In the genomic region with DNA sequence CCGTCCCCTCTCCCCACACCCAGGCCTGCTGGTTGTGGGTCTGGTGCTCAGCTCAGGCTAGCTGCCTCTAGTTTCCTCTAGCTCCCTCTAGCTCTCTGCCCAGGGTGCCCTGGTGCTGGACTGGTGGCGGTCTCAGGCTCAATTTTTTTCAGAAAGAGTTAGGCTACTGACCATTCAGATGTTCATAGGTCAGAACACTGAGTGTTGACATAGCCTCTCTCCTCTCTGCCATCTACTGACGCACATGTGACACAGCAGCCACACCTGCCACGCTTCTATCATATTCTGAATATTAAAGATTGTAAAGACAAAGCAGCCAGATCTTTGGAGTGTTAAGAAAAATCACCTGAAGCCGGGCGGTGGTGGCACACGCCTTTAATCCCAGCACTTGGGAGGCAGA, we compare ENCODE assay signal across 32 mouse cellular contexts. TPM values are rescaled to one million over a fixed set of nuclear protein-coding genes. Genes with fewer than 3 reads are reported as not detected.
A peak's percentile ranks its signal among the peaks of the same experiment; 100 is the strongest.
DNase-seq lines count a peak whose midpoint lies in the region; ATAC-seq and TF ChIP-seq lines count a peak whose summit lies in the region.
"Had no signal": no experiment of that assay in that cellular context is flagged by ENCODE, and none has a peak within 500 bp of the region (broad histone marks: within the 10 kb centered on the region; RNA-seq: fewer than 3 reads in every experiment).

No protein-coding gene starts in this region.

- WGBS in heart, postnatal 0 days: 73% methylated on average over 7 of the region's 7 CpGs
- WGBS in liver, postnatal 0 days (ENCODE audit: insufficient replicate concordance): 60% methylated on average over 7 of the region's 7 CpGs
- WGBS in liver, embryonic 12.5 days (ENCODE audit: insufficient replicate concordance): 55% methylated on average over 7 of the region's 7 CpGs

- no peaks in the 10 kb centered on the region for H3K36me3 ChIP-seq in heart, postnatal 0 days (replicated peaks; ENCODE audit: control insufficient read depth, insufficient read depth, low read length)
- no peaks in the 10 kb centered on the region for H3K36me3 ChIP-seq in liver, postnatal 0 days (replicated peaks; ENCODE audit: insufficient read depth, low read length)
- H3K36me3 ChIP-seq in liver, embryonic 12.5 days: no peaks in the 10 kb centered on the region
- H3K36me3 ChIP-seq: kidney, embryonic 15.5 days; limb, embryonic 15.5 days had no signal

- intact Hi-C loops in left cerebral cortex, postnatal 14 days (cut with DNase I): no loop called here

- no peak overlapping the region for H3K9ac ChIP-seq in heart, postnatal 0 days (replicated peaks; ENCODE audit: low read depth, low read length)
- no peak overlapping the region for H3K9ac ChIP-seq in liver, postnatal 0 days (replicated peaks)
- no peak overlapping the region for H3K9ac ChIP-seq in liver, embryonic 12.5 days
- H3K9ac ChIP-seq: forebrain, embryonic 13.5 days; hindbrain, embryonic 14.5 days; kidney, embryonic 15.5 days; limb, embryonic 15.5 days had no signal

- ATAC-seq in heart, postnatal 0 days (ENCODE audit: insufficient read depth, low read depth): no peak
- peak; percentile 44 for ATAC-seq in liver, postnatal 0 days
- ATAC-seq in liver, embryonic 12.5 days: no peak
- ATAC-seq: activated CD4-positive, CD25-positive, alpha-beta regulatory T cell, adult 4 months; forebrain, embryonic 13.5 days; inflammation-experienced regulatory T-cells, adult 6 months had no signal

- no peak for TF ChIP-seq POLR2A in brain, embryonic 14.5 days (IDR thresholded peaks at IDR 0.05; ENCODE audit: borderline replicate concordance, extremely low read depth, insufficient read depth, insufficient read length, poor library complexity, severe bottlenecking)

- H3K4me1 ChIP-seq in heart, postnatal 0 days (ENCODE audit: control insufficient read depth, insufficient read depth): no peaks in the 10 kb centered on the region
- no peaks in the 10 kb centered on the region for H3K4me1 ChIP-seq in liver, postnatal 0 days (ENCODE audit: insufficient read depth)
- no peaks in the 10 kb centered on the region for H3K4me1 ChIP-seq in liver, embryonic 12.5 days
- H3K4me1 ChIP-seq: kidney, embryonic 15.5 days; limb, embryonic 15.5 days had no signal

- no peaks in the 10 kb centered on the region for H3K9me3 ChIP-seq in heart, postnatal 0 days (replicated peaks; ENCODE audit: control insufficient read depth, low read length)
- H3K9me3 ChIP-seq in liver, postnatal 0 days (ENCODE audit: low read length): no peaks in the 10 kb centered on the region
- no peaks in the 10 kb centered on the region for H3K9me3 ChIP-seq in liver, embryonic 12.5 days (replicated peaks)
- H3K9me3 ChIP-seq: forebrain, embryonic 13.5 days; kidney, embryonic 15.5 days; limb, embryonic 15.5 days had no signal

- no peak overlapping the region for H3K4me2 ChIP-seq in heart, postnatal 0 days (ENCODE audit: low read depth, low read length)
- no peak overlapping the region for H3K4me2 ChIP-seq in liver, postnatal 0 days (ENCODE audit: low read depth, low read length)
- H3K4me2 ChIP-seq in liver, embryonic 12.5 days: no peak overlapping the region
- H3K4me2 ChIP-seq: forebrain, embryonic 13.5 days; hindbrain, embryonic 14.5 days; kidney, embryonic 15.5 days; limb, embryonic 15.5 days had no signal

- TF ChIP-seq EP300 in heart, postnatal 0 days (IDR thresholded peaks at IDR 0.05; ENCODE audit: low read depth): no peak
- no peak for TF ChIP-seq EP300 in liver, postnatal 0 days (IDR thresholded peaks at IDR 0.05; ENCODE audit: low read depth)

- peak; percentile 24 for TF ChIP-seq CTCF in heart, postnatal 0 days (IDR thresholded peaks at IDR 0.05; ENCODE audit: low read depth)
- peak; percentile 50 for TF ChIP-seq CTCF in liver, postnatal 0 days (IDR thresholded peaks at IDR 0.05; ENCODE audit: low read depth)
- TF ChIP-seq CTCF in brain, embryonic 14.5 days (IDR thresholded peaks at IDR 0.05; ENCODE audit: borderline replicate concordance, extremely low read depth, insufficient read depth, insufficient read length): peak; percentile 6; the same call in 1 of the 2 replicates

- no peak for DNase-seq in heart, postnatal 0 days (ENCODE audit: low spot score)
- no peak for DNase-seq in heart, adult 9 months (ENCODE audit: low spot score in 2 of 2)
- no peak for DNase-seq in liver, postnatal 0 days
- DNase-seq in 416B (ENCODE audit: low read depth): peak; percentile 19
- no peak for DNase-seq in brain, embryonic 14.5 days (ENCODE audit: low read depth)
- no peak for DNase-seq in left cerebral cortex, postnatal 14 days (ENCODE audit: low spot score in 2 of 2)
- DNase-seq: adrenal gland, adult 8-10 months; B cell, adult 2 months; cerebellum, adult 2 months; cerebellum, postnatal 25 days; gastrocnemius, postnatal 10 days; heart, postnatal 4 days; kidney, postnatal 4 days; left cerebral cortex, postnatal 4 days; lung, adult 18-20 months; thymus, adult 2 months had no signal

- no peak overlapping the region for H3K4me3 ChIP-seq in heart, postnatal 0 days (ENCODE audit: low read depth, low read length)
- no peak overlapping the region for H3K4me3 ChIP-seq in liver, postnatal 0 days (ENCODE audit: low read depth, low read length)
- H3K4me3 ChIP-seq in liver, embryonic 12.5 days: no peak overlapping the region
- H3K4me3 ChIP-seq: forebrain, embryonic 13.5 days; kidney, embryonic 15.5 days; left cerebral cortex, adult 2 months; limb, embryonic 15.5 days had no signal

- H3K27me3 ChIP-seq in heart, postnatal 0 days (ENCODE audit: control insufficient read depth, insufficient read depth, low read length): peaks cover 46% of the 10 kb centered on the region
- peaks cover 28% of the 10 kb centered on the region for H3K27me3 ChIP-seq in liver, postnatal 0 days (ENCODE audit: insufficient read depth, low read length)
- H3K27me3 ChIP-seq in liver, embryonic 12.5 days (replicated peaks): peaks cover 46% of the 10 kb centered on the region

- no peak overlapping the region for H3K27ac ChIP-seq in heart, postnatal 0 days (ENCODE audit: low read depth)
- no peak overlapping the region for H3K27ac ChIP-seq in liver, postnatal 0 days (ENCODE audit: low read depth)
- no peak overlapping the region for H3K27ac ChIP-seq in liver, embryonic 12.5 days
- H3K27ac ChIP-seq: forebrain, embryonic 13.5 days; hindbrain, embryonic 14.5 days; kidney, embryonic 15.5 days; left cerebral cortex, adult 2 months; limb, embryonic 15.5 days had no signal

RNA-seq across cellular contexts. Expression of gene Fezf2, which starts 14.4 kb away (rescaled TPM):
- total RNA-seq in heart, postnatal 0 days (2014; rRNA removed; ENCODE audit: low replicate concordance): not detected in 2 replicates
- not detected in 2 replicates for polyA plus RNA-seq in heart, postnatal 0 days (2015; fragmentation: Nextera tagmentation; extraction: Ambion mirVana)
- not detected in 2 replicates for polyA plus RNA-seq in liver, postnatal 0 days (2015; fragmentation: Nextera tagmentation; extraction: Ambion mirVana)
- 0.06 TPM in 1 of 2 replicates, not detected in the other for polyA plus RNA-seq in liver, embryonic 12.5 days (2016; fragmentation: Nextera tagmentation; extraction: Ambion mirVana)
- polyA plus RNA-seq in brain, embryonic 14.5 days (2012; rRNA removed): 16.5 and 79.1 TPM in 2 replicates
- total RNA-seq in left cerebral cortex, postnatal 14 days (2021): 10 to 100 TPM; 28.8 to 40.9 TPM
- total RNA-seq: adrenal gland, adult 8-10 months; gastrocnemius, postnatal 10 days; granulocyte monocyte progenitor cell, adult 5-6 weeks; heart, postnatal 4 days; megakaryocyte, adult 5-6 weeks; MEL had no signal
- polyA plus RNA-seq: cerebellum, adult 2 months; embryonic facial prominence, embryonic 14.5 days; heart, embryonic 14.5 days; hindbrain, embryonic 14.5 days; inflammation-experienced regulatory T-cells, adult 6 months; kidney, embryonic 15.5 days; limb, embryonic 15.5 days; small intestine, adult 2 months; stomach, embryonic 16.5 days had no signal

RNA-seq across cellular contexts. Expression of gene 3830406C13Rik, which starts 49.6 kb away (rescaled TPM):
- 8.8 and 108 TPM in 2 replicates for total RNA-seq in heart, postnatal 0 days (2014; rRNA removed; ENCODE audit: low replicate concordance)
- 42.2 and 42.8 TPM in 2 replicates for polyA plus RNA-seq in heart, postnatal 0 days (2015; fragmentation: Nextera tagmentation; extraction: Ambion mirVana)
- 20.4 and 21.0 TPM in 2 replicates for polyA plus RNA-seq in liver, postnatal 0 days (2015; fragmentation: Nextera tagmentation; extraction: Ambion mirVana)
- 27.1 and 30.1 TPM in 2 replicates for polyA plus RNA-seq in liver, embryonic 12.5 days (2016; fragmentation: Nextera tagmentation; extraction: Ambion mirVana)
- 17.2 and 20.8 TPM in 2 replicates for polyA plus RNA-seq in brain, embryonic 14.5 days (2012; rRNA removed)
- total RNA-seq in left cerebral cortex, postnatal 14 days (2021): 10 to 100 TPM; 31.7 to 33.9 TPM

RNA-seq across cellular contexts. Expression of gene Gm49355, which starts 49.8 kb away (rescaled TPM):
- total RNA-seq in heart, postnatal 0 days (2014; rRNA removed; ENCODE audit: low replicate concordance): not detected in 2 replicates
- 0.15 and 0.27 TPM in 2 replicates for polyA plus RNA-seq in heart, postnatal 0 days (2015; fragmentation: Nextera tagmentation; extraction: Ambion mirVana)
- 0.16 TPM in 1 of 2 replicates, not detected in the other for polyA plus RNA-seq in liver, postnatal 0 days (2015; fragmentation: Nextera tagmentation; extraction: Ambion mirVana)
- polyA plus RNA-seq in liver, embryonic 12.5 days (2016; fragmentation: Nextera tagmentation; extraction: Ambion mirVana): 0.08 and 0.17 TPM in 2 replicates
- polyA plus RNA-seq in brain, embryonic 14.5 days (2012; rRNA removed): 0.19 and 0.44 TPM in 2 replicates
- under 1 TPM; 0.18 to 0.27 TPM for total RNA-seq in left cerebral cortex, postnatal 14 days (2021)
- total RNA-seq: granulocyte monocyte progenitor cell, adult 5-6 weeks; layer of hippocampus, postnatal 10 days; left cerebral cortex, postnatal 4 days; megakaryocyte, adult 5-6 weeks had no signal
- polyA plus RNA-seq: embryonic facial prominence, embryonic 14.5 days; inflammation-experienced regulatory T-cells, adult 6 months had no signal

Comparison
In these comparisons a context has a peak if more than half of its experiments do, and no peak if none do; other contexts are left out.
1. RNA of gene Fezf2, which starts 14.4 kb away (polyA plus RNA-seq): 16.5 to 79.1 TPM in brain, embryonic 14.5 days; not detected in heart, postnatal 0 days, not detected in liver, postnatal 0 days and 0.06 TPM in liver, embryonic 12.5 days; every median in the first group is over 10 times any median in the second.
2. Peak in every context shown above with its lines, with median percentiles within 50 percentile points of each other: CTCF ChIP-seq.